Mouse (Mus musculus): ENCODE results near the gene Dbil5. TPM values are rescaled to one million over a fixed set of nuclear protein-coding genes. Genes with fewer than 3 reads are reported as not detected.

Dbil5 gene
- total RNA-seq, 2 experiments from 2014 or later = 1.0 TPM; not detected in 1

DNA sequence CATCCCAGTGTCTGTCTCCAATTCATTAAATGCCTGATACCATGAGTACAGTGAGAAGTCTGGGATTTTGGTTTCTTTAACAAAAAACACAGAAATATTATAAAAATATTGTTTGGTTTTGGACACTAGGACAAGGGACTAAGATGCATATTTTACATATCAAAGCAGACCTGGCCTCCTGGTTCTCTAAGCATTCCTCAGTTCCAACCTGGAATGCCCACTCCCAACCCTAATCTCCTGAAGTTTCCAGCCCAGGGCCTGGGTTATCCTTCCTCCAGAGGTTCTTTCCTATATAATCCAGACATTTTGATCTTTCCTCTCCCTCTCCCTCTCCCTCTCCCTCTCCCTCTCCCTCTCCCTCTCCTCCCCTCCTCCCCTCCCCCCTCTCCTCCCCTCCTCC is 7.6 kb downstream of the Dbil5 start:
- DNase-seq (ENCODE audit: low spot score in 2 of 2) = no peak

DNA sequence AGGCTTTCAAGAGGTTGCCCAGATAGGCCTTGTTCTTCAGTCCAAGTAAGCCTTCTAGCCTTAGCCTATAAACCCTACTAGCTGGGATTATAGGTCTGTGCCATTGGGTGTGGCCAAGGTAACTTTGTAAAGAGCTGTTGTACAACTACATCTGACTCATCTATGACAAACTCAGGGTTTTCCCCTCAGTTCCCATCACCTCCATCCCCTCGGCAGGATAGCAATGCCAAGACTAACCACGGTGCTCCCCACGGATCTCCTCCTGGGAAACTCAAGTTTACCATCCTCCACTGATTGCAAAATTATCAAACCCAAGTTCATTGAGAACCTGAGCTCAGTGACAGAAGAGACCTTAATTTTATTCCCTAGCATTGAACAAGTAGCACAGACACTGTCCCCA is 18.7 kb downstream of the Dbil5 start:
- no peak for DNase-seq (ENCODE audit: low spot score in 2 of 2)

DNA sequence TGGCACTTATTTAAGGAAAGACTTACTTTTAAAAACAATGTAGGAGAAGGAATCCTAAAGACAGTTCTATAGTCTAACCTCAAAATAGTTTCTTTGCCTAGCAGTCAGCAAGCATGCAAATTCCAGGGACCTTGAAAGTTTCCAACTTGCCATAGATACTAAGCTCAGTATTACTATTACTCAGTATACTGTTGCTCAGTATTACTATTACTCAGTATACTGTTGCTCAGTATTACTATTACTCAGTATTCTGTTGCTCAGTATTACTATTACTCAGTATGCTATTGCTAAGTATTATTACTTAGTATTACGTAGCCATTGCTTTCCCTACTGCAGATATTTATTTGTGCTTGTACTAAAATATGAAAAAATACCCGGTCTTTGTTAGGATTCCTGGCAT is 22.3 kb downstream of the Dbil5 start:
- no peak for DNase-seq (ENCODE audit: low spot score in 2 of 2)

DNA sequence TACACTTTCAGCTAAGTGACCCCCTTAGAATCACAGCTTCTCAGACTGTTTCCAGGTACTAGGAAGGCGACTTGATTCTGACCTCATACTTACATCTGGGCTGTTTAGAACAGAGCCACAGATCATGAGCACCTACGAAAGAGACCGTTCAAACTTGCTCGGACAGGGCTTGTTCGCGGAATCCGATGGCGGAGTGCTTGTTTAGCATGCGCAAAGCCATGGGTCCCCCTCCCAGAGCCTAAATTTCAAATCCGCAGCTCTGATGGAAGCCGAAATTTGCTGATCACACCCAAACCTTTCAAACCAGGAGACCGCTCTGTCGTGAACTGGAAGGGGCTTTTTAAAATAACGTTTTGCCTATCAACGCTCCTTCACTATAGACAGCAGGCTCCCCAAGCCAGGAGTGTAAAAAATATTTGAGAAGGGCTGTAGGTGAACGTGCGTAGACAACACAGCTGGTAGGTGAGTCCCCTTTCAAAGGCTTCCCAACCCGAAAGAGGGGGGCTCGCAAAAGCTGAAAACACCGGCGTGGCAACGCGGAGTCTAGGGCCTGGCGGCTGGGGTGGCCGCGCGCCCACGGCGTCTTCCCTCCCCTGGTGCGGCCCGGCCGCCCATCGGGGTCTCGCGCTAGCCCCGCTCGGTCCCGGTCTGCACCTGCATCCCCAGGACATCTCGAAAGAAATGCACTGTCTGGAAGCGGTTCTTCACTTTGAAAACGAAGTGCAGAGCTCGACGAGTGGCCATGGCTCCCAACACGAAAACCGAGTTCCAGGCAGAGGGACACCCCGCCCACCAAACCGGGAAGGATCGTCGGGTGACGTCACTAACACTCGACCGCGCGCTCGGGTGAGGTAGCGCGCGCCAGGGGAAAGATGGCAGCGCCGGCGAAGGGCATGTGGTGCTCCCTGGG is 25.7 kb downstream of the Dbil5 start, which contains the start of the genes Mrm3 and Glod4:
TSS of gene Mrm3 (plus strand) at position 815 of the 910 bp plus-strand sequence.
TSS of gene Glod4 (minus strand) at position 825 of the 910 bp plus-strand sequence.
- peak; percentile 84 to 93 for DNase-seq (ENCODE audit: low spot score in 2 of 2)

GRCm38 (mm10) chr11:76243811-76244546 is 26.6 kb downstream of the Dbil5 start:
- no peak for DNase-seq (ENCODE audit: low spot score in 2 of 2)

DNA sequence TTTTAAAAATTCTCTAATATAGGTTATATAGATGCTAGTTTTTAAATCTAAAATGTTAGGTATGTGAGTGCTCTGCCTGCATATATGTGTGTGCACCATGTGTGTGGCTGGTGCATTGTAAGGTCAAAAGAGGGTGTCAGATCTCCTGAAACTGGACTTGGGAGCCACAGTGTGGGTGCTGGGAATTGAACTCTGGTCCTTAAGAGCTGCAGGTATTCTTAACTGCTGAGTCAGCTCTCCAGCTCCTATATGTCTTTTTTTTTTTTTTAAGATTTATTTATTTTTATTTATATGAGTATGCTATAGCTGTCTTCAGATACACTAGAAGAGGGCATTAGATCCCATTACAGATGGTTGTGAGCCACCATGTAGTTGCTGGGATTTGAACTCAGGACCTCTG is 29.0 kb downstream of the Dbil5 start:
- no peak for DNase-seq (ENCODE audit: low spot score in 2 of 2)

- DNase-seq (ENCODE audit: low spot score in 2 of 2) = no peak
Measured at GRCm38 (mm10) chr11:76247239-76247638, 29.8 kb downstream of the Dbil5 start.

DNA sequence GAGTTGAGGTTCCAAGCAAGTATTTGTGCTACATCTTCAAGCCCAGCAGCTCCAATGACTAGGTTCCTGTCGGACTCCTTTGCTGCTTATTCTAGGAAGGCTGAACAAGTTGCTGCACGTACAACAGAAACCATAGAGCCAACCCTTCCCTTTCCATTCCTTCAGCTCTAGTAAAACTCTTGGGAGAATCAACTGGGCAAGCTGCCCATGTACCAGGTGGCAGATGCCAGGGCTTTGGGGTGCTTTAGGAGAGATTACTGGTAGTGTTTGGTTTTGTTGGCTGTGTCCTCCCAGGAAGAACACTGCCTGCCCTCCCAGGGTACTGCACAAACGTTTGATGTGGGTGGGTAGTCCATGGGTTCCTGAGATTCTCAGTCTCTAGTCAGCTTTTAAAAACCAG is 34.6 kb downstream of the Dbil5 start:
- DNase-seq (ENCODE audit: low spot score in 2 of 2) = no peak

DNA sequence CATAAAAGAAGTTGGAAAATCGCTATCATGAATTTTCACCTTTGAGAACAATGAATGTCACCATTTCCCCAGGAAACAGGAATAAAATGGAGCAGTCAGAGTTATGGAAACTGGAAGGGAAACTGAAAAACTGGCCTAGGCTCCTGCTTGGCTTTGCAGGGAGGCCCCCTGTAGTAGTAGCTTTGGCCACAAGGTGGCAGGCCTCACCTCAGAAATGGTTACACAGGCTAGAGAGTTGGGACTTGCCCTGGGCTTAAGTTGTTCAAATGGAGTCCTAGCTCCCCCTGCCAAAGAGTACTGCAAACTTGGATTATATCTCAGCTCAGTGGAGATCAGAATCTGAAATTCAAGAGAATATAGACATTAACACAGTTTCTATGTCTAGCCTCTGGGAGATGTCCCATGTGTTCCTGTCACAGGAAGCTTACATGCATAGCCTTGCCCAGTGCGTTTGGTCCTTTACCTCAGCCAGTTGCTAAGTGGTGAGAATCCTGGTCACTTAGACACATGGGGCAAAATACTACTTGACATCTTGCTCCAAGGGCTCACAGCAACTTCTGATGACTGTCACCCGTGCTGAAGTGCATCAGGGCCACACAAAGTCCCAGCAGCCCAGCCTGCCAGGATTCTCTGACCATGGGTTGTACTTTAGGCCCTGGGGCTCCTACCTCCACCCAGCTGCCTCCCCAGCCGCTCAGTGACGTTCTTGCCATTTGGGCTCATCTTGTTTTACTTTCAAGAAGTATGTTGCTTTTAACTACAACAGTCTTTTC is 35.9 kb downstream of the Dbil5 start:
- peak; percentile 62 to 91 for DNase-seq (ENCODE audit: low spot score in 2 of 2)

DNA sequence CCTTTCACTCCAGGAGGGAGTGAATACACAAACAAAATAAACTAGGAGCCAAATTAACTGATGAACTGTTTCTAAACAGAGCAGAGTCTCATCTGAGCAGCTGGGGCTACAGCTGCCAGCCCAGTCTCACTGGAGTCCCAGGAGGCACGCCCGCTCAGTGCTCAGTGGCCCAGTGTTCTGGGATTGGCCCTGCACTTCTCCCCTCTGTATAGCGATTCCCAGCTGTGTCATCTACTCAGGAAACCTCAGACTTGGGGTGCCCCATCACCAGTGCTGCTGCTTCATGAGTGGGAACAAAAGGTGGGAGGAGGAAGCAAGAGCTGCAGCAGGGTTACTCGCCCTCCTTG is 36.5 kb downstream of the Dbil5 start:
- no peak for DNase-seq (ENCODE audit: low spot score in 2 of 2)

GRCm38 (mm10) chr11:76255431-76256001 is 38.1 kb downstream of the Dbil5 start:
- peak; percentile 38 to 63 for DNase-seq (ENCODE audit: low spot score in 2 of 2)

DNA sequence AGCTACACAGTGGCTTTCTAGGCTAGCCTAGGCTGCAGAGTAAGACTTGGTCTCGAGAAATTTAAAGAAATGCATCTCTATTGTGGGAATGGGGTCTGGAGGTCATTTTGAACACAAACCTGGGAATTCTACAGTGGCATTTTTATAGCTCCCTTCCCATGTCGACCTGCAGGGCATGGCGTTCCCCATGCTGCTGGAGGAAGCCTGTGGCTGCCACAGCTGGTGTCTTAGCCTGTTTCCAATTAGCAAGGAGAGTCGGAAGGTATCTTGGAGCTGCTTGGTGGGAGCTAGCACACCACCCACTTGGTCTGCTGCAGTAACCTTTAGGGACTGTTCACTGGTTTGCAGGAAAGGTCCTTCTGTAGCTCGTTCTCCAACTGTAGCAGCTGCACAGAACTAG is 38.7 kb downstream of the Dbil5 start:
- DNase-seq (ENCODE audit: low spot score in 2 of 2) = no peak

DNA sequence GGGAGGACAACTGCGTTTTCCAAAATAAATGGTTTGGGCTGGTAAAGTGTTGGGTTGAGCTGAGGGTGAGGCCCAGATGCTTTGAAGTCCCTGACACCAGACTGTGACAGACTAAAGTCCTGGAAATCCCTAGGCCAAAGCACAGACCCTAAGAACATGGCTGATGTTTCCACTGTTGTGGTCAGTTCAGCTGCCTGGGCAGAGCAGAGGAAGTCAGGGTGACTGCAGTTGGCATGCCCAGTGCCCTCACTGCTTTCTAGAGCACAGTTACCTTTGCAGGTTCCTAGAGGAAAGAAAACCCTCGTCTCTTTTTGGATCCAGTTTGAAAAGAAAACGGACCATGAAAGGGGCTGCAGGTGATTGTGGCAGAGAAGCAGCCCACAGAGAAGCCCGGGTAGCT is 40.0 kb downstream of the Dbil5 start:
- DNase-seq (ENCODE audit: low spot score in 2 of 2) = no peak

DNA sequence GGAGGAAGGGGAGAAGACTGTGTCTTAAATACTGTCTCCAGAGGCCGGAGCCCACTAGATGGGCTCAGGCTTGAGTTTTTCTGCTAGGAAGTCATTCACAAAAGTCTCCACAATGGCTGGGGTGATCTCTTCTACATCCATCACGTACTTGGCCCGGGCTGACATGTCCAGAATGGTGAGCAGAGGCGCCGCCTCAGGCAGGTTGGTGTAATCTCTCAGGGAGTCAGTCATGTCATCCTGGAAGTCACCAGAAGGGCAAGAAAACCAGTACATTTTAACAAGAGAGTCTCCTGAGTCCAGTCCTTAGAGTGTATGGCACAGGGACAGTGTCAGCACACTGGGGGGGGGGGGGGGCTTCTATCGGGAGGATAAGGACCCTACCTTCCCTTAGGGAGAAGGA is 41.1 kb downstream of the Dbil5 start:
- no peak for DNase-seq (ENCODE audit: low spot score in 2 of 2)

DNA sequence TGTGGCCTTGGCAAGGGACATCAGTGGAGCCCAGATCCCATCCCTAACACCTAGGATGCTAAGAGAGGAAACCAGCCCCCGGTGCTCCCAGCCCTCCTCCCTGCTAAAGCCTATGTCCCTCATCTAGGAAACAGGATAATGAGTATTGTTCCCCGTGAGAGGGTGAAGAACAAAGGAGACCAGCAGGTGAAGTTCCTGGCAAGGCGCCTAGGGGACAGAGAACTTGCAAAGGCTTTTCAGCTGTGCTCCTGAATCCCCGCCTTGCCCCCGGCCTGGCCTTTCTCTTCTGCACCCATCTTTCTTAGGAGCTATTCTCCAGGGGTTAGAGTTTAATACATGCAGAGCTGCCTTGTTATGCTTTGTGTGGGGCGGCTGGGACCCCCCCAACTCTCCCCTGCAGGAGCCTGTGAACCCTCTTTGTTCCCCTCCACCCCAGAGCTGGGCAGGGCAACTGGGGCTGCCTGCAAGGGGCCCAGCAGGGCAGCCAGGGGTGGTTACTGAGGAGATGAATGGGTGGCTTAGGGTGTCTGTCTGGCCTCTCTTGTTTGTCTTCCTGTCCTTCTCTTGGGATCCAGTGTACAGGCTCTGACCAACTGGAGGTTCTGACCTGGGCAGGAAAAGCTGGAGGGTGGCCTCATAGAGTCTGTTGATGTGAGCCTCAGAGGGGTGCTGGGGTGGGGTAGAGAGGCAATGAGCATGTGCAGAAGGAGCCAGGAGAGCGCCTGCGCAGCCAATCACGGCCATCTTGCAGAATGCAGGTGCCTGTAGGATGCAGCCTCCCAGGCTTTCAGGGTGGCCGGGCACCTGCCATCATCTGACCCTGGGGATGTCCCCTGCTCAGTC is 43.0 kb downstream of the Dbil5 start:
- peak in 1 of 2 experiments; percentile 27 for DNase-seq (ENCODE audit: low spot score in 2 of 2)

- DNase-seq (ENCODE audit: low spot score in 2 of 2) = no peak
Measured at GRCm38 (mm10) chr11:76261224-76261623, 43.8 kb downstream of the Dbil5 start.

- no peak for DNase-seq (ENCODE audit: low spot score in 2 of 2)
Measured at GRCm38 (mm10) chr11:76262611-76263351, 45.4 kb downstream of the Dbil5 start.

DNA sequence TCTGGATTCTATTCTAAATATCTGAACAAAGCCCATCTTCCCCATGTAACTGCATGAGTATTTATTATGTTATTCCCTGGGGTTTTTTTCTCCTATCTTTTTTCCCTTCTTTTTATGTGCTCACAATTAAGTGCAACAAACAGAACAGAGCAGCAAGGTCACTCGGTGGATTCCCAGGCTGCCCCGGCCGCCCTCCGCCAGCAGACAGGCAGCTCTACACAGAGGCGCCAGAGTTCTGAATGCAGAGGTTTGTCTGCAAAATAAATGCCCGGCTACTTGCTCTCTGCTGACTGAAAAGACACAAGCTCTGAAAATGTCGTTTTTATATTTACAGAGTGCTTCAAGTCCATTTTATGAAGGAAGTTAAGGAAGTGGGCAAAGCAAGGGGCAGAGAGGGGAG is 50.1 kb downstream of the Dbil5 start:
- DNase-seq (ENCODE audit: low spot score in 2 of 2) = no peak

DNA sequence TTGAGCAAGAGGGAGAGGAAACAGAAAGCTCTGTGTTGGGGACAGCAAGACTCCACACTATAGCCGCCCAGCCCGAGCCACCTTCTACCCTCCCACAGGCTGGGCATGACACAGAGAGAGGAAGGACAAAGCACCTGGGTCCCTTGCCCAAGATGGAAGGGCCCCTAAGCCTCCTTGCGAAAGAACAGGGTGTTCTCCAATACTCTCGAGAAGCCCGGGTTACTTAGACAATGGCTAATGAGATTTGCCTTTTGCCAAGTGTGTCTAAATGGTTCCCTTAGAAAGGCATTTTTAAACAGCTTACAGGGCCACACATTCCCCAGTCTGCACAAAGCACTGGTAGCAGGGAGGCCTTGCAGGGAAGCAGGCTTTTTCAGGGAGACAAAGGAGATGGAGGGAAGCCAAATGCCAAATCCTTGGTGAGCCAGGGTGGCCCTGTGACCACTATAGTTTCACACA is 50.6 kb downstream of the Dbil5 start:
- DNase-seq (ENCODE audit: low spot score in 2 of 2) = peak in 1 of 2 experiments; percentile 53

Data from layer of hippocampus, adult 18-20 months (tissue).